Mouse (Mus musculus) CH12.LX (cell line): ENCODE measurements at regions not wholly inside any gene's neighbourhood (a gene's known extent, or its start where the extent isn't known, plus 50 kb on each side); places are given as distances from the start of the nearest gene placed in this dataset.

Source experiments
- CTCF ChIP-seq, 2 experiments: IDR thresholded peaks in 1 of 2; conservative IDR thresholded peaks in 1 of 2; 2 replicates each; pipeline ENCODE4 v1.5.1; 2011 to 2012; ENCODE audit warnings: low read depth in 2 of 2, low read length in 2 of 2, improper control_type of control experiment in 1 of 2, inconsistent platforms in 1 of 2, mild to moderate bottlenecking in 1 of 2, moderate library complexity in 1 of 2
- ELF1 ChIP-seq: IDR thresholded peaks from 2 replicates; pipeline ENCODE4 v1.6.1; 2014; ENCODE audit warnings: low read depth, mild to moderate bottlenecking, inconsistent platforms, low read length, improper control_type of control experiment
- EP300 ChIP-seq: IDR thresholded peaks from 2 replicates; pipeline ENCODE4 v1.6.1; 2011; ENCODE audit warnings: low read length, improper control_type of control experiment
- HCFC1 ChIP-seq: IDR thresholded peaks from 2 replicates; pipeline ENCODE4 v1.6.1; 2012; ENCODE audit warnings: low read depth, mild to moderate bottlenecking, inconsistent platforms, low read length, improper control_type of control experiment
- JUND ChIP-seq: conservative IDR thresholded peaks from 2 replicates; pipeline ENCODE4 v1.6.1; 2011; ENCODE audit warnings: low read depth, low read length, improper control_type of control experiment
- POLR2A ChIP-seq: IDR thresholded peaks from 2 replicates; pipeline ENCODE4 v1.6.1; 2011; ENCODE audit warnings: low read depth, mild to moderate bottlenecking, improper control_type of control experiment, low read length
- POLR2AphosphoS2 ChIP-seq: IDR thresholded peaks from 2 replicates; pipeline ENCODE4 v1.6.1; 2011; ENCODE audit warnings: low read depth, low read length, improper control_type of control experiment
- RAD21 ChIP-seq: IDR thresholded peaks from 2 replicates; pipeline ENCODE4 v1.6.1; 2011; ENCODE audit warnings: low read depth, mild to moderate bottlenecking, low read length, improper control_type of control experiment, moderate library complexity
- ZC3H11A ChIP-seq: IDR thresholded peaks from 2 replicates; pipeline ENCODE4 v1.6.1; 2012; ENCODE audit warnings: low read depth, mild to moderate bottlenecking, inconsistent platforms, low read length, improper control_type of control experiment

GRCm38 (mm10) chr14:68338440-68338839 lies 955.7 kb downstream of the Synb start:
- TF ChIP-seq POLR2A (no peak), CTCF (conservative IDR thresholded peaks at IDR 0.05 in 1 of 2, IDR thresholded peaks at IDR 0.05 in 1 of 2; ENCODE audit: low read depth in 2 of 2, low read length in 2 of 2) (no peak), ELF1 (no peak), EP300 (no peak), RAD21 (no peak), POLR2AphosphoS2 (no peak), ZC3H11A (no peak), JUND (no peak), HCFC1 (no peak)
